Mouse (Mus musculus) lung, postnatal 0 days (tissue): ENCODE measurements around the gene Thrap3. TPM values are rescaled to one million over a fixed set of nuclear protein-coding genes. Genes with fewer than 3 reads are reported as not detected.
A peak's percentile ranks its signal among the peaks of the same experiment; 100 is the strongest.

Experiments used
- ATAC-seq: fragments of 200-750 bp; cut with Nextera tagmentation; 2 replicates; pipeline ENCODE4 v1.8.0; 2017; ENCODE audit warnings: moderate library complexity
- DNase-seq: peaks from one replicate; pipeline ENCODE4 v3.0.0-alpha.2; 2016; ENCODE audit warnings: low spot score
- H3K27ac ChIP-seq: fragments of 300-500 bp; sonication (generic); 2 replicates; pipeline ENCODE4 v1.5.1; 2014; ENCODE audit warnings: antibody characterized with exemption, mild to moderate bottlenecking, low read length, mixed read lengths
- H3K27me3 ChIP-seq: fragments of 300-500 bp; sonication (generic); replicated peaks from 2 replicates; pipeline ENCODE4 v1.6.1; 2014; ENCODE audit warnings: low read length, mixed read lengths; ENCODE audit not compliant: insufficient read depth
- H3K36me3 ChIP-seq: fragments of 300-500 bp; sonication (generic); 2 replicates; pipeline ENCODE4 v1.6.1; 2014; ENCODE audit warnings: low read length, mixed read lengths; ENCODE audit not compliant: insufficient read depth
- H3K4me1 ChIP-seq: fragments of 300-500 bp; sonication (generic); 2 replicates; pipeline ENCODE4 v1.6.1; 2014; ENCODE audit warnings: antibody characterized with exemption, low read depth, low read length, mixed read lengths; ENCODE audit not compliant: insufficient read depth
- H3K4me2 ChIP-seq: fragments of 300-500 bp; sonication (generic); replicated peaks from 2 replicates; pipeline ENCODE4 v1.6.1; 2014; ENCODE audit warnings: low read depth, mild to moderate bottlenecking, low read length, moderate library complexity, mixed read lengths
- H3K4me3 ChIP-seq: fragments of 300-500 bp; sonication (generic); 2 replicates; pipeline ENCODE4 v1.5.1; 2014; ENCODE audit warnings: low read depth, low read length
- H3K9ac ChIP-seq: fragments of 300-500 bp; sonication (generic); replicated peaks from 2 replicates; pipeline ENCODE4 v1.6.1; 2014; ENCODE audit warnings: low read depth, mild to moderate bottlenecking
- H3K9me3 ChIP-seq: fragments of 300-500 bp; sonication (generic); 2 replicates; pipeline ENCODE4 v1.6.1; 2016; ENCODE audit warnings: low read length, mixed read lengths
- CTCF ChIP-seq: IDR thresholded peaks from 2 replicates; pipeline ENCODE4 v1.5.1; 2016; ENCODE audit warnings: antibody characterized with exemption, mild to moderate bottlenecking
- EP300 ChIP-seq: IDR thresholded peaks from 2 replicates; pipeline ENCODE4 v1.6.1; 2016; ENCODE audit warnings: antibody characterized with exemption, mild to moderate bottlenecking, control low read depth
- WGBS: fragments of 180-500 bp; shearing (Covaris S2); extraction: QIAGEN DNeasy Blood & Tissue Kit; methylation state at CpG from one replicate; pipeline ENCODE4 v1.1.7; 2014; 5-methylcytosine and 5-hydroxymethylcytosine counted together
- polyA plus RNA-seq: library from polyadenylated mRNA; unstranded; fragments of >200 nt; fragmentation: Nextera tagmentation; extraction: Ambion mirVana; gene quantifications from 2 replicates; pipeline ENCODE4 v1.2.1, GENCODE M21; 2015

Thrap3 gene
- polyA plus RNA-seq, 1 experiment from 2014 or later: 98.6 TPM

GRCm38 (mm10) chr4:126134639-126135038, 67.9 kb downstream of the Thrap3 start:
- no peaks in the 10 kb centered on the region for H3K27me3 ChIP-seq
- no peak overlapping the region for H3K4me2 ChIP-seq
- H3K27ac ChIP-seq: no peak overlapping the region
- 56% methylated on average over 4 of the region's 4 CpGs for WGBS
- DNase-seq: no peak
- no peak for ATAC-seq
- peaks cover 40% of the 10 kb centered on the region for H3K4me1 ChIP-seq
- H3K36me3 ChIP-seq: peaks cover 23% of the 10 kb centered on the region; the same call in 1 of the 2 replicates
- no peak overlapping the region for H3K4me3 ChIP-seq
- H3K9me3 ChIP-seq: no peaks in the 10 kb centered on the region
- TF ChIP-seq CTCF: no peak
- TF ChIP-seq EP300: no peak
- H3K9ac ChIP-seq: no peak overlapping the region

- Histone ChIP-seq H3K9me3 (no peaks in the 10 kb centered on the region), H3K27ac (peak overlapping the region; percentile 94; the same call in 1 of the 2 replicates), H3K9ac (no peak overlapping the region), H3K4me1 (peaks cover 40% of the 10 kb centered on the region), H3K27me3 (no peaks in the 10 kb centered on the region), H3K36me3 (peaks cover 20% of the 10 kb centered on the region; the same call in 1 of the 2 replicates), H3K4me3 (no peak overlapping the region), H3K4me2 (no peak overlapping the region)
- no peak for DNase-seq
- no peak for ATAC-seq
- WGBS: 83% methylated on average over 4 of the region's 4 CpGs
- no peak for TF ChIP-seq EP300
- TF ChIP-seq CTCF: no peak
Measured at GRCm38 (mm10) chr4:126134236-126134635, 68.3 kb downstream of the Thrap3 start.

GRCm38 (mm10) chr4:126132636-126133264, 69.8 kb downstream of the Thrap3 start:
- DNase-seq: peak; percentile 77
- Histone ChIP-seq H3K36me3 (peaks cover 8% of the 10 kb centered on the region; the same call in 1 of the 2 replicates), H3K4me3 (no peak overlapping the region), H3K9me3 (no peaks in the 10 kb centered on the region), H3K9ac (no peak overlapping the region), H3K4me1 (peaks cover 40% of the 10 kb centered on the region), H3K4me2 (no peak overlapping the region), H3K27ac (peak overlapping the region; percentile 94), H3K27me3 (no peaks in the 10 kb centered on the region)
- peak; percentile 38 for ATAC-seq
- WGBS: 24% methylated on average over 6 of the region's 6 CpGs
- TF ChIP-seq EP300 (peak; percentile 88), CTCF (no peak)

GRCm38 (mm10) chr4:126131290-126132121, 71.1 kb downstream of the Thrap3 start:
- H3K4me2 ChIP-seq: no peak overlapping the region
- H3K36me3 ChIP-seq: peaks cover 7% of the 10 kb centered on the region; the same call in 1 of the 2 replicates
- no peak overlapping the region for H3K9ac ChIP-seq
- DNase-seq (peak; percentile 92), ATAC-seq (peak; percentile 88)
- H3K9me3 ChIP-seq: no peaks in the 10 kb centered on the region
- H3K4me1 ChIP-seq: peaks cover 40% of the 10 kb centered on the region
- peak; percentile 99 for TF ChIP-seq EP300
- no peak for TF ChIP-seq CTCF
- 30% methylated on average over 10 of the region's 10 CpGs for WGBS
- H3K27me3 ChIP-seq: no peaks in the 10 kb centered on the region
- peak overlapping the region; percentile 94 for H3K27ac ChIP-seq
- no peak overlapping the region for H3K4me3 ChIP-seq

GRCm38 (mm10) chr4:126130502-126130901, 72.1 kb downstream of the Thrap3 start:
- no peaks in the 10 kb centered on the region for H3K27me3 ChIP-seq
- H3K4me3 ChIP-seq: no peak overlapping the region
- TF ChIP-seq EP300 (peak; percentile 25; the same call in 1 of the 2 replicates), CTCF (no peak)
- no peaks in the 10 kb centered on the region for H3K9me3 ChIP-seq
- peak overlapping the region; percentile 94 for H3K27ac ChIP-seq
- ATAC-seq: peak; percentile 8
- WGBS: 15% methylated on average over 11 of the region's 11 CpGs
- peaks cover 17% of the 10 kb centered on the region for H3K36me3 ChIP-seq
- H3K4me1 ChIP-seq: peaks cover 40% of the 10 kb centered on the region
- no peak overlapping the region for H3K9ac ChIP-seq
- H3K4me2 ChIP-seq: 0 out of 2 replicates have a peak overlapping the region, but pooled peaks have one; percentile 3
- DNase-seq: peak; percentile 70

- TF ChIP-seq EP300: no peak
- TF ChIP-seq CTCF: no peak
- 52% methylated on average over 10 of the region's 10 CpGs for WGBS
- DNase-seq (no peak), ATAC-seq (peak; percentile 55)
- 0 out of 2 replicates have a peak overlapping the region, but pooled peaks have one; percentile 27 for H3K27ac ChIP-seq
- H3K9ac ChIP-seq: no peak overlapping the region
- H3K36me3 ChIP-seq: peaks cover 17% of the 10 kb centered on the region
- no peaks in the 10 kb centered on the region for H3K9me3 ChIP-seq
- H3K4me3 ChIP-seq: no peak overlapping the region
- no peaks in the 10 kb centered on the region for H3K27me3 ChIP-seq
- H3K4me1 ChIP-seq: peaks cover 4% of the 10 kb centered on the region; the same call in 1 of the 2 replicates
- no peak overlapping the region for H3K4me2 ChIP-seq
Measured at GRCm38 (mm10) chr4:126123309-126124040, 79.1 kb downstream of the Thrap3 start.
